Mouse (Mus musculus): ENCODE results near the gene Ift122. TPM values are rescaled to one million over a fixed set of nuclear protein-coding genes. Genes with fewer than 3 reads are reported as not detected.

The Ift122 gene
- total RNA-seq, 2 experiments from 2014 or later, result 3.7 TPM; not detected in 1

- ATAC-seq (replicated peaks; ENCODE audit: low FRiP score, poor library complexity, severe bottlenecking), result no peak
Measured at GRCm38 (mm10) chr6:115915601-115916445, 62.6 kb downstream of the Ift122 start.

GRCm38 (mm10) chr6:115916611-115917010, 63.3 kb downstream of the Ift122 start:
- no peak for ATAC-seq (replicated peaks; ENCODE audit: low FRiP score, poor library complexity, severe bottlenecking)

DNA sequence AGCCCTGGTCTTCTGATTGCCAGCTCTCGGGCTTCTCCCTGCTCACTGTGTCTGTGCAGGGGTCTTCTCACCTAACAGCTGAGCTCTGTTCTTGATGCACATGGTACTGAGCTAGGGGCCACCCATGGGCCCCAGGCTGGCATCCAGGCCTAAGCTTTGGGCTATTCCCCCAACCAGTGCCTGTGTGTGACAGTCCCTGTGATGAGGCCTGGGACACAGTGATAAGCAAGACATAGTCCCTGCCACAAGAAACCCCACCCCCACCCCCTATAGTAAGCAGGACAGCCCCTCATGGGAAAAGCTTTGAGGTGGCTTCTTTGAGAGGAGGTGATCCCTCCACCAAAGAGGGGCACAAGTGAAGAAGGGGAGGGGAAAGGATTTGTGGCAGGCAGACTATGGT, 65.3 kb downstream of the Ift122 start:
- no peak for ATAC-seq (replicated peaks; ENCODE audit: low FRiP score, poor library complexity, severe bottlenecking)

GRCm38 (mm10) chr6:115919876-115920275, 66.6 kb downstream of the Ift122 start:
- ATAC-seq (replicated peaks; ENCODE audit: low FRiP score, poor library complexity, severe bottlenecking), result no peak

GRCm38 (mm10) chr6:115924829-115925228, 71.6 kb downstream of the Ift122 start:
- no peak for ATAC-seq (replicated peaks; ENCODE audit: low FRiP score, poor library complexity, severe bottlenecking)

GRCm38 (mm10) chr6:115926416-115926815, 73.1 kb downstream of the Ift122 start:
- ATAC-seq (replicated peaks; ENCODE audit: low FRiP score, poor library complexity, severe bottlenecking), result no peak

GRCm38 (mm10) chr6:115927292-115928242, 74.3 kb downstream of the Ift122 start:
- ATAC-seq (replicated peaks; ENCODE audit: low FRiP score, poor library complexity, severe bottlenecking), result no peak

GRCm38 (mm10) chr6:115930018-115930417, 76.7 kb downstream of the Ift122 start:
- ATAC-seq (replicated peaks; ENCODE audit: low FRiP score, poor library complexity, severe bottlenecking), result no peak

- ATAC-seq (replicated peaks; ENCODE audit: low FRiP score, poor library complexity, severe bottlenecking), result no peak
Measured at GRCm38 (mm10) chr6:115931639-115932038, 78.4 kb downstream of the Ift122 start, which contains the start of gene Rho. Gene Rho (plus strand): TSS chr6:115931748.

- ATAC-seq (replicated peaks; ENCODE audit: low FRiP score, poor library complexity, severe bottlenecking), result no peak
Measured at GRCm38 (mm10) chr6:115932391-115932790, 79.1 kb downstream of the Ift122 start.

DNA sequence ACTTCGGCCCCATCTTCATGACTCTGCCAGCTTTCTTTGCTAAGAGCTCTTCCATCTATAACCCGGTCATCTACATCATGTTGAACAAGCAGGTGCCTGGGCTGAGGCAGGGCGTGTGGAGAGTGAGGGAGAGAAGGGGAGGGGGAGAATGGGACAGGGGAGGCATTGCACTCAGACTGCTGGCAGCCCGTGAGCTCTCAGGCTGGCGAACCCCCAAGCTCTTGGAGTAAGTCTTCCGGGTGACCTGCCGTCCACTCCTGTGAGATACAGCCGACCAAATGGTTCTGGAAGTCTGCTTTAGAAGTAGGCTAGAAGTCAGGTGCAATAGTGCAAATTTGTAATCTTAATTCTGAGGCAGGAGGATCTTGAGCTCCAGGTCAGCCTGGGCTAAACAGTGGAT, 82.3 kb downstream of the Ift122 start:
- no peak for ATAC-seq (replicated peaks; ENCODE audit: low FRiP score, poor library complexity, severe bottlenecking)

DNA sequence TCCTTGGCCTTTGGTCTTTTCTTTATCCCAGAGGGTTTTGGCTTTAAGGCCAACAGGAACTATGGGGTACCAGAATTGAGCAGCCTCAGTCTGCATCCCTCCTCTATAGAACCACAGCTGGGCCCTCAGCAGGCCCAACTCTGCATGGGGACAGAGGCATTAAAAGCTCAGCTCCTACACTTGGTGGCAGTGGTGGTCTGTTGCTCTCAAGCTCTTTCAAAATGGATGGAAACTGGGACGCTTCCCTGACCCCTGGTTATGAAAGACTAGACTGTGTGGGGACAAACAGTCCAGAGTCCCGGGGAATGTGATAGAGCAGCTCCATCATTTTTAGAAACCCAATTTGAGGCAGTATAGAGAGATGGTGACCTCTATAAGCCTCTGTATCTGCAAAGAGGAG, 84.7 kb downstream of the Ift122 start:
- ATAC-seq (replicated peaks; ENCODE audit: low FRiP score, poor library complexity, severe bottlenecking), result no peak

GRCm38 (mm10) chr6:115938798-115939197, 85.5 kb downstream of the Ift122 start:
- no peak for ATAC-seq (replicated peaks; ENCODE audit: low FRiP score, poor library complexity, severe bottlenecking)

- ATAC-seq (replicated peaks; ENCODE audit: low FRiP score, poor library complexity, severe bottlenecking), result no peak
Measured at GRCm38 (mm10) chr6:115940603-115941002, 87.3 kb downstream of the Ift122 start.

- ATAC-seq (replicated peaks; ENCODE audit: low FRiP score, poor library complexity, severe bottlenecking), result no peak
Measured at GRCm38 (mm10) chr6:115941128-115941527, 87.9 kb downstream of the Ift122 start.

GRCm38 (mm10) chr6:115943498-115944427, 90.5 kb downstream of the Ift122 start:
- ATAC-seq (replicated peaks; ENCODE audit: low FRiP score, poor library complexity, severe bottlenecking), result no peak

GRCm38 (mm10) chr6:115944638-115945037, 91.4 kb downstream of the Ift122 start, which contains the start of gene H1foo:
Gene H1foo (plus strand): TSS chr6:115944938.
- no peak for ATAC-seq (replicated peaks; ENCODE audit: low FRiP score, poor library complexity, severe bottlenecking)

GRCm38 (mm10) chr6:115945633-115946032, 92.4 kb downstream of the Ift122 start:
- ATAC-seq (replicated peaks; ENCODE audit: low FRiP score, poor library complexity, severe bottlenecking), result no peak

DNA sequence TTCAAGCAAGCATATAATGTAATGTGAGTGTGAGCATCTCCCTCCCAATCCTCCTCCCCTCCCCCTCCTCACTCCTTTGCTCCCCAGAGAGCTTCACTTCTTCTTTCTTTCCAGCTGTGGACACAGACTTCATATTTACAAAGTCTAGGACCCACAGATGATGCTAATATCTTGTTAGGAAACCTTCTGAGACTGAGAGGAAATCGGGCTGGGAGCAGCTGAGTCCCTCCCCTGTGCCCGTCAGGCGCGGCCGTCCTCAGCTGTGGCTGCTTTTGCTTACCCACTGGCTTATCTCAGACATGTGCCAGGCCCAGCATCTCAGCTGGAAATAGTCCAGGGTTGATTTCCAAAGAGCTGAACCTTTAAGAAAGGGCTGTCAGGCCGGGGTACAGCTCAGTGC, 93.1 kb downstream of the Ift122 start:
- no peak for ATAC-seq (replicated peaks; ENCODE audit: low FRiP score, poor library complexity, severe bottlenecking)

Measured in erythroblast, adult 5-6 weeks (primary cell).